Mouse (Mus musculus) embryonic facial prominence, embryonic 12.5 days (tissue): Measurements from ENCODE around the gene Adprhl2. TPM values are rescaled to one million over a fixed set of nuclear protein-coding genes. Genes with fewer than 3 reads are reported as not detected.

Experiments
- ATAC-seq: fragments of 200-750 bp; cut with Nextera tagmentation; 2 replicates; pipeline ENCODE4 v1.8.0; 2017; ENCODE audit not compliant: insufficient number of reproducible peaks, insufficient read depth, low FRiP score, low TSS enrichment
- H3K27ac ChIP-seq: fragments of 300-500 bp; sonication (generic); 2 replicates; pipeline ENCODE4 v1.5.1; 2016; ENCODE audit warnings: mild to moderate bottlenecking
- H3K27me3 ChIP-seq: fragments of 300-500 bp; sonication (generic); 2 replicates; pipeline ENCODE4 v1.6.1; 2016; ENCODE audit warnings: mild to moderate bottlenecking, moderate library complexity
- H3K36me3 ChIP-seq: fragments of 300-500 bp; sonication (generic); 2 replicates; pipeline ENCODE4 v1.6.1; 2016; ENCODE audit warnings: mild to moderate bottlenecking
- H3K4me1 ChIP-seq: fragments of 300-500 bp; sonication (generic); 2 replicates; pipeline ENCODE4 v1.6.1; 2016
- H3K4me2 ChIP-seq: fragments of 300-500 bp; sonication (generic); replicated peaks from 2 replicates; pipeline ENCODE4 v1.6.1; 2016; ENCODE audit warnings: mild to moderate bottlenecking, moderate library complexity
- H3K4me3 ChIP-seq: fragments of 300-500 bp; sonication (generic); 2 replicates; pipeline ENCODE4 v1.5.1; 2016; ENCODE audit warnings: mild to moderate bottlenecking
- H3K9ac ChIP-seq: fragments of 300-500 bp; sonication (generic); 2 replicates; pipeline ENCODE4 v1.6.1; 2016; ENCODE audit warnings: mild to moderate bottlenecking, moderate library complexity
- H3K9me3 ChIP-seq: fragments of 300-500 bp; sonication (generic); 2 replicates; pipeline ENCODE4 v1.6.1; 2016; ENCODE audit warnings: mild to moderate bottlenecking, moderate library complexity
- WGBS: fragments of 180-500 bp; shearing (Covaris S2); methylation state at CpG from one replicate; pipeline ENCODE4 v1.1.7; 2016; 5-methylcytosine and 5-hydroxymethylcytosine counted together
- polyA plus RNA-seq: library from polyadenylated mRNA; unstranded; fragments of >200 nt; fragmentation: Nextera tagmentation; extraction: Ambion mirVana; gene quantifications from 2 replicates; pipeline ENCODE4 v1.2.1, GENCODE M21; 2016

Adprhl2 gene
- polyA plus RNA-seq, 1 experiment from 2014 or later, result 91.0 TPM

DNA sequence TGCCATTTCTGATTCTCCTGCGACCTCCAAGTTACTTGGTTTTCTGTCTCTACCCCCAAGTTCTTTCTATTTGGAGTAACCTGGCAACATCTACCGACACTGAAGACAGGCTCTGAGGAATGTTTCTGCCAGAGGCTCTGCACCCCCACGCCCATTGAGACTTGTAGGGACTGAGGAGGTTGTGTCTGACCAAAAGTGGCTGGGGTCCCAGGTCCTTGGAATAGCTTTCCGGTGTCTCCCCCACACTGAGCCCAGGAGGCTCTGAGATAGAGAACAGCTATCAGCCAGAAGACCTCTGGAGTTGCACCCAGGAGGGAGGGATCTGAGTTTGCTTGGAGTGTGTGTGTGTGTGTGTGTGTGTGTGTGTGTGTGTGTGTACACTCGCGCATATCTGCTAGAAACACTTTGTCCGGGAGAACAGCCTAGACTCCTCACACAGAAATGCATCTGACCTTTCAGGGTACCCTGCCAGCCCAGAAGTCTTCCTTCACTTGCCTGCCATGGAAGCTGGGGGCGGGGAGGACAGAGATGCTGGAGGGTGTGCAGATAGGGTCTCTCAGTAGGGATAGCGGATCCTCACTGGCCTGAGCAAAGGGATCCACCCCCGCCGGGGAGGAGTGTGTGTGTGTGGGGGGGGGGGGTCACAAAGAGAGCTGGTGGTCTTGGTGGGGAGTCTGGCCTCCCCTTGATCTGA, 34.1 kb downstream of the Adprhl2 start:
- peak overlapping the region; percentile 65 for H3K4me2 ChIP-seq
- H3K36me3 ChIP-seq, result no peaks in the 10 kb centered on the region
- WGBS, result 36% methylated on average over 11 of the region's 11 CpGs
- no peaks in the 10 kb centered on the region for H3K9me3 ChIP-seq
- peak overlapping the region; percentile 50 for H3K4me3 ChIP-seq
- peak overlapping the region; percentile 75 for H3K27ac ChIP-seq
- peaks cover 50% of the 10 kb centered on the region for H3K27me3 ChIP-seq
- no peak overlapping the region for H3K9ac ChIP-seq
- ATAC-seq, result no peak
- peaks cover 45% of the 10 kb centered on the region for H3K4me1 ChIP-seq

GRCm38 (mm10) chr4:126286492-126286891, 35.0 kb downstream of the Adprhl2 start, which contains the start of gene Col8a2:
Gene Col8a2 (plus strand): TSS chr4:126286793.
- H3K27ac ChIP-seq, result peak within 1 kb of the TSS; percentile 75
- peaks cover 49% of the 10 kb centered on the region for H3K4me1 ChIP-seq
- no peaks in the 10 kb centered on the region for H3K9me3 ChIP-seq
- H3K27me3 ChIP-seq, result peaks cover 50% of the 10 kb centered on the region
- peak within 1 kb of the TSS; percentile 50 for H3K4me3 ChIP-seq
- H3K9ac ChIP-seq, result peak within 1 kb of the TSS; percentile 67
- no peak; the same call in 1 of the 2 replicates for ATAC-seq
- no peaks in the 10 kb centered on the region for H3K36me3 ChIP-seq
- H3K4me2 ChIP-seq, result peak within 1 kb of the TSS; percentile 65
- WGBS, result 3% methylated on average over 37 of the region's 42 CpGs

DNA sequence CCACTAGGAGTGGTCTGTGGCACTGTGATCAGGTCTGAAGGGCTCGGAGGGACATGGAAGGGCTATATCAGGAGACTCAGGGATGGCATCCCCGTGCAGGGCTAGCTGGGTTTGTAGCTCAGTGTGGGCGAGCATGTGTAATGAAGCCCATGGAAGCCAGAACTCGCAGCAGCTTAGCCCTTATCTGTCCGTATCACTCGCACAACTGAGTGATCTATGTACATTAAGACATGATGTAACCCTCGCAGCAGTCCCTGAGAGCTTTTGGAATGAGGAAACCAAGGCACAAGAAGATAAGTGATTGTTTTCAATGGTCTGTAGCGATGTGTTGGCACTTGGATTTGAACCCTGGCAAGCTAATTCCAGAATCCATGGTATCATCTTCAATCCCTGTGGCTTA, 37.9 kb downstream of the Adprhl2 start:
- no peaks in the 10 kb centered on the region for H3K36me3 ChIP-seq
- H3K27ac ChIP-seq, result no peak overlapping the region
- WGBS, result 89% methylated on average over 8 of the region's 8 CpGs
- H3K4me3 ChIP-seq, result no peak overlapping the region
- ATAC-seq, result no peak
- peaks cover 40% of the 10 kb centered on the region for H3K27me3 ChIP-seq
- H3K9ac ChIP-seq, result no peak overlapping the region
- no peak overlapping the region for H3K4me2 ChIP-seq
- no peaks in the 10 kb centered on the region for H3K9me3 ChIP-seq
- peaks cover 36% of the 10 kb centered on the region for H3K4me1 ChIP-seq

DNA sequence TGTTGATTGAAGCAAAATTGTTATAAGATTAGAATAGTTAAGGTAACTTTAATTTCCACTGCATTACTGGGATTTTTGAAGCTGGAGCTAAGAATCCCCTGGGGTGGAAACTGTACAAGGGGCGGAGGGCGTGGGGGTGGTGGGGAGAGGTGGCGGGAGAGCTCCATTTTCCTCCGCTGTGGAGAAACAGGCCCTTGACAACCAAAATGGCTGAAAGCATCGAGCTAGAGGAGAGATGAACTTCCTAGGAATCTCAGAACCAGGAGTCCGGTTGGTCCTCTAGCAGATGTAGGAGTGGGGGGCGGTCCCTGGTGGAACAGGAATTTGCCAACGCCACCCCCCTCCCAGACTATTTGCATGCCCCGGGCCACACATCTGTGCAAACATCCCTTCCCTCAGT, 39.8 kb downstream of the Adprhl2 start:
- WGBS, result 20% methylated on average over 9 of the region's 9 CpGs
- Histone ChIP-seq H3K4me3 (no peak overlapping the region), H3K4me1 (peaks cover 33% of the 10 kb centered on the region), H3K4me2 (no peak overlapping the region), H3K36me3 (no peaks in the 10 kb centered on the region), H3K27ac (peak overlapping the region; percentile 51), H3K9me3 (no peaks in the 10 kb centered on the region), H3K9ac (no peak overlapping the region), H3K27me3 (peaks cover 22% of the 10 kb centered on the region)
- no peak for ATAC-seq

DNA sequence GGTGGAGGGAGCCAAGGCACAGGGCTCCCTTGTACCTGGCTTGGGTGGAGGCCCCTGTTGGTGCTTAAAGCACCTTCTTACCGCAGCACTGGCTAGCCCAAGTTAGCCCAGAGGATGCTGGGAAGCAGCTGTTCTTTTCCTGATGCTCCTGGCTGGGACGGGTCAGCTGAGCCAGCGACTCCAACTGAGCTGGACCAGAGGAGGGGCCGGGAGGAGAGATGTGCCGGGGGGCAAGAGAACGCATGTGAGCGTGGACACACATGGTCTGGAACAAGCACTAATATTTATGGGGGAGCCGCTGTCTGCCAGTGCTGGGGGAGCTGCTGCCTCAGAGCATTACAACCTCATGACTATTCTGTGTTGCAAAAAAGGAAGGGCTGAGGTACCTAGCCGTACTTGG, 42.5 kb downstream of the Adprhl2 start:
- H3K9ac ChIP-seq, result no peak overlapping the region
- H3K4me1 ChIP-seq, result peaks cover 27% of the 10 kb centered on the region

DNA sequence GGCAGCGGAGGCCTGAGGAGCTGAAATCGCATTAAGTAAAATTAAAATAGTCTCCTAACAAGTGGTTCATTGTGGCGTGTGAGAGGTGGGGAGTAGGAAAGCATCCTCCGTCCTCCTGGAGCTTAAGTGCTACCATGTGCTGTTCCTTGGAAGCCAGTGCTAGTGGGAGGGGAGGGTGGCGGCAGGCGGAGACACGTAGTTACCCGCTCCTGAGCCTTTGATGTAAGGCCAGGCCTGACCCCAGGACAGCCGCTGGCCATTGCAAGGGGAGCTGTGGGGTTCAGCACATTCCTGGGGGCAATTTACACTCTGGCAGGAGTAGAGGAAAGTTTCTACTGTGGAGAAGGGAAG, 43.0 kb downstream of the Adprhl2 start:
- Histone ChIP-seq H3K36me3 (peaks cover 24% of the 10 kb centered on the region), H3K27me3 (0 out of 2 replicates have a peak, but pooled peaks cover 3% of the 10 kb centered on the region), H3K4me1 (peaks cover 27% of the 10 kb centered on the region), H3K9ac (no peak overlapping the region), H3K9me3 (no peaks in the 10 kb centered on the region), H3K27ac (peak overlapping the region; percentile 86), H3K4me2 (peak overlapping the region; percentile 31), H3K4me3 (no peak overlapping the region)
- peak; percentile 64; the same call in 1 of the 2 replicates for ATAC-seq
- WGBS, result 11% methylated on average over 9 of the region's 9 CpGs

More for the DNA sequence above, 42.5 kb downstream of the Adprhl2 start:
- Histone ChIP-seq H3K9me3 (no peaks in the 10 kb centered on the region), H3K27ac (peak overlapping the region; percentile 86), H3K36me3 (peaks cover 20% of the 10 kb centered on the region), H3K4me3 (no peak overlapping the region), H3K4me2 (0 out of 2 replicates have a peak overlapping the region, but pooled peaks have one; percentile 31), H3K27me3 (0 out of 2 replicates have a peak, but pooled peaks cover 3% of the 10 kb centered on the region)
- WGBS, result 40% methylated on average over 9 of the region's 9 CpGs
- ATAC-seq, result no peak

GRCm38 (mm10) chr4:126277906-126278564, 43.5 kb downstream of the Adprhl2 start:
- no peaks in the 10 kb centered on the region for H3K9me3 ChIP-seq
- H3K4me3 ChIP-seq, result no peak overlapping the region
- no peak overlapping the region for H3K9ac ChIP-seq
- peak overlapping the region; percentile 86 for H3K27ac ChIP-seq
- peak; percentile 30; the same call in 1 of the 2 replicates for ATAC-seq
- H3K36me3 ChIP-seq, result peaks cover 29% of the 10 kb centered on the region
- H3K27me3 ChIP-seq, result no peaks in the 10 kb centered on the region
- peaks cover 27% of the 10 kb centered on the region for H3K4me1 ChIP-seq
- peak overlapping the region; percentile 31 for H3K4me2 ChIP-seq
- 1% methylated on average over 13 of the region's 13 CpGs for WGBS

DNA sequence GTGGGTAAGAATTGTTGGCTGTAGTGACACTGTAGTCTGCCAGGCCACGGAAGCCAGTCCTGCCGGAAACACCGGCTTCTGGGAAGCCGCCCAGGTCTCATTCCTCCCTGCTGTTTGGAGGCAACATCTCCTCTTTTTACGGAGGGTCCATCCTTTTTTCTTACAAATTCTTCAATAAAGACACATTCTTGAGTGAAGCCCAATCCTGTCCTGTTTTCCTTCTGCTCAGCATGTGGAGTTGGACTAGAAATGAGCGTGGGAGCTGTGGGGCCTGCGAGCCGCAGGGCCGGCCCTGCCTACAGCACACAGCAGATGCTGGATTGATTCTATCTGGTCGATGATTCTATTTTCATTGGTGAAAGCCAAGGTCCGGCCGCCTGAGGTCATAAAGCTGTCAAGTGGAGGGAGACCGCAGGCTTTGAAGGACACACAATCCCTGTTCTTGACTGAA, 45.8 kb downstream of the Adprhl2 start:
- Histone ChIP-seq H3K4me3 (no peak overlapping the region), H3K9me3 (no peaks in the 10 kb centered on the region), H3K4me2 (no peak overlapping the region), H3K9ac (no peak overlapping the region), H3K27ac (no peak overlapping the region), H3K4me1 (peaks cover 18% of the 10 kb centered on the region), H3K27me3 (no peaks in the 10 kb centered on the region), H3K36me3 (peaks cover 35% of the 10 kb centered on the region)
- WGBS, result 93% methylated on average over 13 of the region's 13 CpGs
- no peak for ATAC-seq

GRCm38 (mm10) chr4:126275081-126275480, 46.4 kb downstream of the Adprhl2 start:
- peaks cover 35% of the 10 kb centered on the region for H3K36me3 ChIP-seq
- no peaks in the 10 kb centered on the region for H3K27me3 ChIP-seq
- no peaks in the 10 kb centered on the region for H3K9me3 ChIP-seq
- no peak overlapping the region for H3K4me2 ChIP-seq
- no peak overlapping the region for H3K9ac ChIP-seq
- H3K27ac ChIP-seq, result no peak overlapping the region
- ATAC-seq, result no peak
- 93% methylated on average over 4 of the region's 4 CpGs for WGBS
- no peak overlapping the region for H3K4me3 ChIP-seq
- peaks cover 18% of the 10 kb centered on the region for H3K4me1 ChIP-seq

GRCm38 (mm10) chr4:126273753-126274152, 47.8 kb downstream of the Adprhl2 start:
- no peaks in the 10 kb centered on the region for H3K9me3 ChIP-seq
- no peak for ATAC-seq
- 80% methylated on average over 13 of the region's 13 CpGs for WGBS

GRCm38 (mm10) chr4:126269292-126269691, 52.2 kb downstream of the Adprhl2 start:
- Histone ChIP-seq H3K4me2 (no peak overlapping the region), H3K4me3 (no peak overlapping the region), H3K9ac (no peak overlapping the region), H3K9me3 (no peaks in the 10 kb centered on the region), H3K36me3 (peaks cover 17% of the 10 kb centered on the region), H3K27ac (no peak overlapping the region), H3K27me3 (no peaks in the 10 kb centered on the region), H3K4me1 (no peaks in the 10 kb centered on the region; the same call in 1 of the 2 replicates)
- no peak for ATAC-seq
- WGBS, result 77% methylated on average over 3 of the region's 3 CpGs

More at GRCm38 (mm10) chr4:126273753-126274152, 47.8 kb downstream of the Adprhl2 start:
- Histone ChIP-seq H3K27ac (no peak overlapping the region), H3K27me3 (no peaks in the 10 kb centered on the region), H3K4me2 (no peak overlapping the region), H3K4me1 (peaks cover 13% of the 10 kb centered on the region), H3K9ac (no peak overlapping the region), H3K36me3 (peaks cover 35% of the 10 kb centered on the region), H3K4me3 (no peak overlapping the region)
